Mouse (Mus musculus) activated CD4-positive, CD25-positive, alpha-beta regulatory T cell, adult 4 months (primary cell): ENCODE results near the gene Ythdc1. TPM values are rescaled to one million over a fixed set of nuclear protein-coding genes. Genes with fewer than 3 reads are reported as not detected.
"Not testable (repeated sequence)": the region's sequence is repeated elsewhere in the genome, so short reads cannot be mapped to it uniquely, and the experiment has no call there.

Experiments
- ATAC-seq: one replicate; pipeline ENCODE4 v1.8.0; 2017
- polyA plus RNA-seq, 2 experiments: library from polyadenylated mRNA; unstranded; fragments of 100-300 nt; shearing (Covaris generic); gene quantifications; one replicate each; pipeline ENCODE4 v1.2.1; 2017

Gene Ythdc1
- polyA plus RNA-seq, result 10 to 100 TPM; 53.2 to 63.2 TPM

DNA sequence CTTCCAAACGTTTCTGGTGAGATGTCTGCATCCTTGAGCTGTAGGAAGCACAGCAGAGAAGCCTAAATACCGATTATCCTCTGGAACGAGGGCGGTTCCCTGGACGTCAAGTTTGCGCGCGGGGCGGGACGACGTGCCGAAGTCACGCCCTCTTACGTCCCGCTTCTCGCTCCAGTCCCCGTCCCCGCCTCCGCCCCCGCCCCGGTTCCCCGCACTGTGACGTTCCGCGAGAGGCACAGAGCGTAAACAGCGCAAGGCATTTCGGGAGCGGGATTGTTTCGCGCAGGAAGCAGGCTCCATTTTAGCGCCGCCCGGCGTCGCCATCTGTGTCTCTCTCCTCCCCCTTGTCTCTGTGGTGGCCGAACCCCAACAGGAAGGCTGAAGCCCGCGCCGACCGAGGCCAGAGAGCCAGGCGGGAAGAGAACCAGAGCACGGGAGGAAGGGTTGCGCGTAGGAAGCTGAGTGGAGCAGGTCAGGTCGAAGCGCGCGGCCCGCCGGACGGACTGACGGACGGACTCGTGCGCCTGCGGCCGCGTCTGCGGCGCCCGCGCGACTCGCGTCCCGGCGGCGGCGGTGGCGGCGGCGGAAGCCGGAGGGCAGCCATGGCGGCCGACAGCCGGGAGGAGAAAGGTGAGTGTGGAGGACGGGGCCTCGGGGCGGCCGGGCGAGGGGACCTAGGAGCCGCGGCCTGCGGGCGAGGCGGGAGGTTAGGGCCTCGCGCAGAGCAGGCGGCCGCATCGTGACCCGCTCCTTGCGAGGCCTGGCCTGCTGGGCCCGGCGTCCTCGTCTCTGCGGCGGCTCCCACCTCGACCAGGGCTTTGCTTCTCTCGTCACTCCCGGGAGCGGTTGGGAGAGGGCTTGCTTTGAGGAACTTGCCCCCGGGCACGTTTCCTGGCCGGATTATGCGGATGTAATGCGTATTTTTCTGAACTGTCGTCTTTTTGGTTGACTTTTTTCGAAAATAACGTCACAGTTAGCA, at the start of gene Ythdc1:
Gene Ythdc1 (plus strand): TSS at position 260 of the 979 bp plus-strand sequence.
- peak; percentile 92 for ATAC-seq

DNA sequence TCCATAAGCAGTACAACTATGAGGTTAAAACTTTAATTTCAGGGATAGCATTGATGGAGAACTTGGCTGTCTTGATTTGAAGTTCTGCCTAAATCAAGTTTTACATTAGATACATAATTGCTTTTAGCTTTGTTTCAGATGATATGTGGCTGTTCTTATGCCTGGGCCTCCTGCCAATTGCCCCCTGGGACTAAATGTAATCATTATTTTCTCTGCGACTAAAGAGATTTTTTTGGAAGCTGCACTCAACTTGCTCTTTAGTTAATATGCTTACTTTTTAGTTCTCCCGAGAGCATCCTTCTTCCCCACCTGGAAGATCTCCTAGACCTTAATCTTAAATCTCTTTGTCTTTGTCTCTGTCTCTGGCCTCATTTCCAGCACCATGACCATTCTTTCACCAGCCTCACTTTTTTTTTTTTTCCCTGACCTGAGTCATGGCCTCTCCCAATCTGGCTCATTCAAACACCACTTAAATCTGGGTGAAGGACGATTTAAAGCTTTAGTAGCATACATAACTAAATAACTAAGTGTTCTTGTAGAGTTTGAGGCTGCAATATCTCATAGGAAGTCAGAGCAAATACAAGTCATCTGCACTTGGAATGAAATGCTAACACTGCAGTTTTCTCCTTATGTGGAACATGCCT, 34.9 kb upstream of the Ythdc1 start:
- no peak for ATAC-seq

GRCm38 (mm10) chr5:86771010-86771409, 33.0 kb upstream of the Ythdc1 start:
- ATAC-seq, result no peak

DNA sequence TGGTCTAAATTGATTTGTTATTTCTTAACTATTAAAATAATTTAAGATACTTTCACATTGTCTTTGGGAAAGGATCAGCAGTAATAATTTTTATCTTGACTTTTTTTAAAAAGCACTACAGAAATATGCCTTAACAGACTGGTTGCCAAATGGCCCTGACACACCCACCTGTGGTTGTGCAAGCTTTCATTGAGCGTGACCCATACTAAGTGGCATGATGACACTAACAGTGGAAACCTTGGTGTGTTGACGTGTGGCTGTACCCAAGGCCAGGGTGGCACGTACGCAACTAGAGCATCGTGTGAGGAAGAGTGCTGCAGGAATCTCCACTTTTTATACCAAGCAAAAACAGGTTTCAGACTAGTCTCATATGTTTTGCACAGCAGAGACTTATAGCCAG, 27.1 kb upstream of the Ythdc1 start:
- ATAC-seq, result no peak

GRCm38 (mm10) chr5:86778471-86778870, 25.6 kb upstream of the Ythdc1 start:
- ATAC-seq, result no peak

GRCm38 (mm10) chr5:86783059-86783458, 21.0 kb upstream of the Ythdc1 start:
- peak; percentile 82 for ATAC-seq

- ATAC-seq, result no peak
Observed at GRCm38 (mm10) chr5:86784205-86784604, 19.8 kb upstream of the Ythdc1 start.

DNA sequence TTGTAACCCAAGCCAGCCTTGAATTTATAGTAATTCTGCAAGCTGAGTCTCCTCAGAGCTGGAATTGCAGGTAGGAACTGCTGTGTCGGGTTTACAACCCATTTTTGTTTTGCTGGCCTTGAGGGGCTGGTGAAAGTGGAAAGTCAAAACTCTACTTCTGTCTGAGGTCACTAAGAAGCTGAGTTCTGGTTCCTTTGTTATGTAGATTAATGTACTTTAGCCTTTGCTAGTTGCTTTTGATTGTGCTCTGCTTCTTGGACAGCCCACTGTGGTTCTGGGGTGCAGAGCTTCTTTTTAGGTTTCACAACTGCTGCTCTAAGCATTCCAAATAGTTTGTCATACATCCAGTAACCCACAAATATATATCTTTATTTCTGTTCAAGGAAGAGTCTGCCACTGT, 17.2 kb upstream of the Ythdc1 start:
- ATAC-seq, result no peak

DNA sequence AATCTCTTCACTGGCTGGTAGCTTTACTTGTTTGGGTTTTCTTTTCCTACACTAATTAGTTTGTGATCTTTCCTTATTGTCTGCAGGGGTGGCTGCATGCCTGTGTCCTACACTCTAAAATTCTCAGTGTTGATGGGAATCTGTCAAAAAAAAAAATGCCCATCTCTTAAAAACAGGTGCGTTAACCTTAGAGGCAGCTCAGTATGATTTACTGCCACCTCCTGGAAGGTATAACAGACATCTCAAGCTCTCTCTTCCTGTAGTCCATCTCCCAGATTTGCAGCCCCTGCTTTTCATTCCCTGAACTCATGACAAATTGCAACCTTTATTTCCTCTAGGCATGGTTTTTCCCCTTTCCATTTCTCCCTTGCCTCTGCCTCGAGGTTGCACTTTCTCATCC, 14.1 kb upstream of the Ythdc1 start:
- ATAC-seq, result no peak

GRCm38 (mm10) chr5:86792249-86792648, 11.8 kb upstream of the Ythdc1 start:
- ATAC-seq, result no peak

DNA sequence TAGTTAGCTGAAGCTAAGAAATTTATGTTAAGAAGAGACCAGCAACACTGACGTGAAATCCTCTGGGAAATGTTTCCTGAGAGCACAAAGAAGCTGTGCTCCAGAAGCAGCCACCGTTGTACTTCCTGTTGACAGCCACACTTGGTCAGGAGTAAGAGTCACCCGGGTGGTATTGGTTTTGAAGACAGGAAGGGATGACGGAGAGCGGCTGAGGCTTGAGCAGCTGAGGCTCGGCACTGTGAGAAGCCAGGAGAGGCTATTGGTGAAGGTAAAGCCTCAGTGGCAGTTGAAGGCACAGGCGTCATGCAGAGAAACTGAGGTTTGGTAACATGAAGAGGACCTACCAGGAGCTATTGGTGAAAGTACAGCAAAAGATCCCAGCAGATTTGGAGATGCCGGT, 11.2 kb upstream of the Ythdc1 start:
- peak; percentile 84 for ATAC-seq

DNA sequence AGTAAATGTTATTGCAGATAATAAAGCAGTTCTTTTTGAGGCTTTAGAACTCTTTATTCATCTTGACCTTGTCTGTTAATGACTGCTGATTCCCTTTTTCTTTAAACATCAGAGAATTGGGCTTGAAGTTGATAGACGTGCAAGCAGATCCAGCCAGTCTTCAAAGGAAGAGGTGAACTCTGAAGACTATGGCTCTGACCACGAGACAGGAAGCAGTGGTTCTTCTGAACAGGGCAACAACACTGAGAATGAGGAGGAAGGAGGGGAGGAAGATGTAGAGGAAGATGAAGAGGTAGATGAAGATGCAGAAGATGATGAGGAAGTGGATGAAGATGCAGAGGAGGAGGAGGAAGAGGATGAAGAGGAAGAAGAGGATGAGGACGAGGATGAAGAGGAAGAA, 12.8 kb downstream of the Ythdc1 start:
- peak; percentile 82 for ATAC-seq

DNA sequence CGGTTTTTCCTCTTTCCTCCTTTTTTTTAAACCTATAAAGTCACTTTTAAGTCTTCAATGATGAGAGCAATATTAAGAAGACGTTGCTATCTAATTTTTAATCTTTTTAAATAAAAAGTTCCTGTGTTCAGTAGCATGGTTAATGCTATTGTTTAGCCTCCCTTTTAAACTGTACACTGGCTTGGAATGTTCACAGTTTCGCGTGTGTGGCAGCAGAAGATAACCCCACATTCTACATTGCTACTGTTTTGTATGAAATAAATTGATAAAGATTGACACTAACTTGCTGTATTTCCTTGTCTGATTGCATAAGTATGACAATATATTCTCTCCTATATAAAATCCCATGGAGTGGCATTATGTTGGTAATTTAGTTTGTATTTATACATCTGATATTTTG, 32.4 kb downstream of the Ythdc1 start:
- ATAC-seq, result not testable (repeated sequence)

DNA sequence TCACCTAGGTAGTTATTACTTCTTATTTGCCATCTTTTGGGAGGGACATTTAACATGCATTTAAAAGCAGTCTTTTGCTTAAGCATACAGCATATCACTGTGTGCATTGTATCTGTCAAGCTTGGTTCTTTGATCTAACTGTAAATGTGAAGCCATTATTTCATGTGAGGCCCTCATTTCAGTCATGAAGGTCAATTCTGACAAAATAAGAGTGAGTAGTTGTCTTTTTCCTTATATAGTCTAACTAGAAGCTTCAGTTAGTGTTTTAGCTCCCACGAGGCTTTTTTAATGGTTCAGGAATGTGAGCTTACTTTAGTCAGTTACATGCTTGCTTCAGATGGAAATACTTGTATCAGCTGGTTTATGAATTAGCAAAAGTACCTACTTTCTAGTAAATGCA, 34.1 kb downstream of the Ythdc1 start:
- ATAC-seq, result no peak

- ATAC-seq, result no peak
Observed at GRCm38 (mm10) chr5:86839472-86839871, 35.5 kb downstream of the Ythdc1 start.

DNA sequence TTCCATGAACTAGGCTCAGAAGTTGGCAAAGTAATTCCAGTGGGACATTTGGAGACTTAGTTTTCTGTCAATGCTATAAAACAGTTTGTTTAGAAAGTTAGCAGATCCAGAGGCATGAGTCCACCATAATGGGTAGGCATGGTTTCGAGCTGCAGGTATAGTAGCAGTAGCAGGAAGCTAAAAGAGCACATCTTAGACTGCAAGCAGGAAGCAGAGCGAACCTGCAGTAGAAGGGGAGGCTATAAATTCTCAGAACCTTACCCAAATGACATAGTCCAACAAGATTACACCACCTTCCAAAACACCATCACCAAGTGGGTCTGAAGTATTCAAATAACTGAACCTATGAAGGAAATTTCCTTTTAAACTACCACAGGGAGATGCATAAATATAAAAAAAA, 36.2 kb downstream of the Ythdc1 start:
- ATAC-seq, result peak; percentile 56

DNA sequence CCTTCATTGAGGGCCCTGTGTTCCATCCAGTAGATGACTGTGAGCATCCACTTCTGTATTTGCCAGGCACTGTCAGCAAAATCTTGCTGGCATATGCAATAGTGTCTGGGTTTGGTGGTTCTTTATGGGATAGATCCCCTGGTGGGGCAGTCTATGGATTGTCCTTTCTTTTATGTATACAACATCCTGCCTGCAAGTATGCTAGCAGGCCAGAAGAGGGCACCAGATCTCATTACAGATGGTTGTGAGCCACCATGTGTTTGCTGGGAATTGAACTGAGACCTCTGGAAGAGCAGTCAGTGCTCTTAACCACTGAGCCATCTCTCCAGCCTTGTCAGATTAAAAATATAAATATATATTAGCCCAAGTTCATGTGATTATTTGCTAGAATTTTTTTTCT, 37.2 kb downstream of the Ythdc1 start:
- ATAC-seq, result peak; percentile 56

- no peak for ATAC-seq
Observed at GRCm38 (mm10) chr5:86850104-86850503, 46.1 kb downstream of the Ythdc1 start.

DNA sequence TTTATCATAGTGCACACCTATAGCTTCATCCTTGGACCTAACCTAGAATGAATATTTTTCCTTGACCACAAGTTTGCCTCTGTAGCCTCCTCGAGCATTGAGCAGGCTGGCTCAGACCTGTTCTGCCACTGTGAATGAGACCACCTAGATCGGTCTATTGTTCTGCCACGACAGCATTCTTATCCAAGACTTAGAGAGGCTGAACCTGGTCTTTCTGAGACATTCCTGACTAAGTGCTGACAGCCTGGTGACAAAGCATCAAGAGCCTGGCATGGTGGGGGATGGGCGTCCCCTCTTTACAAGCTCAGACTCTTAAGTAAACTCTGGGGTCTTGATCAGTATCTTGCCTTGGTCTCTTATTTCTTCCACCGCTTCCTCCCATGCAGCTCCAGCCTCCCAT, 47.6 kb downstream of the Ythdc1 start:
- ATAC-seq, result no peak

- not testable (repeated sequence) for ATAC-seq
Observed at GRCm38 (mm10) chr5:86856505-86856904, 52.5 kb downstream of the Ythdc1 start.

DNA sequence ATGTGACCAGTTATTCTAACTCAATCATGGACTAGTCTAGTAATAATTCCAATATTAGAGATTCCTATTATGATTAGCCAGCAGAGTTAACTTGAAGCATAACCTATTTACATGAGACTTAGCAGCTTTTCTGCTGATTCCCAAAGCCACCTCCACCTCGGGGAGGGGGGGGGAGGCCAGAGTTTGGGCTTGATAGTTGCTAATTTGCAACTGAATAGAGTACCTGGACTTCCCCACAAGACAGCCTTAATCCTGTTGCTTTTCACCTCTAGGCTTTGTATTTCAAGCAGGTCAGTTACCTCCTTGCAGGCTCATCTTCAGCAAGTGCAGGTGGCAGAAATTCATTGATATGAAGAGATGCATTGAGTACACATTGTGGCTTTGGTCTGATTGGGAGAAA, 53.7 kb downstream of the Ythdc1 start:
- ATAC-seq, result no peak

- no peak for ATAC-seq
Observed at GRCm38 (mm10) chr5:86858336-86858735, 54.3 kb downstream of the Ythdc1 start.

- ATAC-seq, result no peak
Observed at GRCm38 (mm10) chr5:86871877-86872276, 67.9 kb downstream of the Ythdc1 start.
